9 mouse cellular contexts compared by ENCODE assay signal in genomic region chr16:21818132-21818531, GRCm38 (mm10). TPM values are rescaled to one million over a fixed set of nuclear protein-coding genes. Genes with fewer than 3 reads are reported as not detected.
DNase-seq lines count a peak whose midpoint lies in the region; ATAC-seq and TF ChIP-seq lines count a peak whose summit lies in the region.
"Had no signal": no experiment of that assay in that cellular context is flagged by ENCODE, and none has a peak within 500 bp of the region (broad histone marks: within the 10 kb centered on the region; RNA-seq: fewer than 3 reads in every experiment).

No protein-coding gene starts in this region.

- no peak overlapping the region for H3K9ac ChIP-seq in liver, embryonic 12.5 days
- no peak overlapping the region for H3K9ac ChIP-seq in stomach, postnatal 0 days (ENCODE audit: low read length)
- H3K9ac ChIP-seq: limb, embryonic 13.5 days had no signal

- peak; percentile 65 for ATAC-seq in granulocyte monocyte progenitor cell, adult 5-6 weeks (replicated peaks; ENCODE audit: poor library complexity, severe bottlenecking)
- peak; percentile 19; the same call in 1 of the 2 replicates for ATAC-seq in liver, embryonic 12.5 days
- peak; percentile 50; the same call in 1 of the 2 replicates for ATAC-seq in stomach, postnatal 0 days (ENCODE audit: low FRiP score, low TSS enrichment)
- ATAC-seq in monocyte, adult 5-6 weeks (replicated peaks; ENCODE audit: insufficient number of reproducible peaks, low FRiP score, low TSS enrichment, poor library complexity, severe bottlenecking) = no peak

- H3K4me1 ChIP-seq in liver, embryonic 12.5 days = peaks cover 14% of the 10 kb centered on the region
- H3K4me1 ChIP-seq in stomach, postnatal 0 days (replicated peaks; ENCODE audit: control insufficient read depth, insufficient read depth) = no peaks in the 10 kb centered on the region
- H3K4me1 ChIP-seq: limb, embryonic 13.5 days had no signal

- H3K4me3 ChIP-seq in liver, embryonic 12.5 days = no peak overlapping the region
- no peak overlapping the region for H3K4me3 ChIP-seq in stomach, postnatal 0 days (ENCODE audit: low read depth, low read length)
- no peak overlapping the region for H3K4me3 ChIP-seq in layer of hippocampus, adult 2 months
- H3K4me3 ChIP-seq: limb, embryonic 13.5 days had no signal

- H3K27ac ChIP-seq in liver, embryonic 12.5 days = no peak overlapping the region
- H3K27ac ChIP-seq in stomach, postnatal 0 days (replicated peaks) = no peak overlapping the region
- no peak overlapping the region for H3K27ac ChIP-seq in layer of hippocampus, adult 2 months
- H3K27ac ChIP-seq: limb, embryonic 13.5 days had no signal

- 28% methylated on average over 9 of the region's 9 CpGs for WGBS in liver, embryonic 12.5 days (ENCODE audit: insufficient replicate concordance)
- 26% methylated on average over 9 of the region's 9 CpGs for WGBS in stomach, postnatal 0 days

- no peak for TF ChIP-seq EP300 in stomach, postnatal 0 days (optimal IDR thresholded peaks at IDR 0.05)

- DNase-seq in spleen, adult 12 weeks (ENCODE audit: low spot score) = peak; percentile 32
- no peak for DNase-seq in spleen, postnatal 36 days (ENCODE audit: low spot score in 2 of 2)
- DNase-seq in stomach, postnatal 0 days (ENCODE audit: low spot score) = peak; percentile 83
- no peak for DNase-seq in cerebellum, adult 9-10 months
- no peak for DNase-seq in layer of hippocampus, adult 2 months (ENCODE audit: low spot score in 2 of 2)

- peak overlapping the region; percentile 40 for H3K4me2 ChIP-seq in liver, embryonic 12.5 days
- H3K4me2 ChIP-seq in stomach, postnatal 0 days (replicated peaks; ENCODE audit: low read depth) = 0 out of 2 replicates have a peak overlapping the region, but pooled peaks have one; percentile 4
- H3K4me2 ChIP-seq: limb, embryonic 13.5 days had no signal

- H3K9me3 ChIP-seq in liver, embryonic 12.5 days (replicated peaks) = no peaks in the 10 kb centered on the region
- H3K9me3 ChIP-seq in stomach, postnatal 0 days (ENCODE audit: control insufficient read depth, low read length) = no peaks in the 10 kb centered on the region
- H3K9me3 ChIP-seq: limb, embryonic 13.5 days had no signal

- no peaks in the 10 kb centered on the region for H3K27me3 ChIP-seq in liver, embryonic 12.5 days (replicated peaks)
- no peaks in the 10 kb centered on the region for H3K27me3 ChIP-seq in stomach, postnatal 0 days (ENCODE audit: control insufficient read depth, insufficient read depth, low read length)
- H3K27me3 ChIP-seq: limb, embryonic 13.5 days had no signal

- TF ChIP-seq CTCF in stomach, postnatal 0 days (IDR thresholded peaks at IDR 0.05; ENCODE audit: low read depth) = no peak
- no peak for TF ChIP-seq CTCF in layer of hippocampus, adult 2 months (conservative IDR thresholded peaks at IDR 0.05)

- no peaks in the 10 kb centered on the region for H3K36me3 ChIP-seq in liver, embryonic 12.5 days
- H3K36me3 ChIP-seq in stomach, postnatal 0 days (ENCODE audit: control insufficient read depth, insufficient read depth, low read length) = no peaks in the 10 kb centered on the region
- H3K36me3 ChIP-seq: limb, embryonic 13.5 days had no signal

RNA-seq across cellular contexts. Expression of gene Map3k13, which starts 24.0 kb away (rescaled TPM):
- 0.64 TPM in 1 of 2 replicates, not detected in the other for total RNA-seq in granulocyte monocyte progenitor cell, adult 5-6 weeks (2014; fragmentation: Nextera tagmentation)
- total RNA-seq in granulocyte monocyte progenitor cell, adult 5-6 weeks (2017) = 0.22 TPM in 1 of 2 replicates, not detected in the other
- 0.35 and 0.41 TPM in 2 replicates for polyA plus RNA-seq in liver, embryonic 12.5 days (2016; fragmentation: Nextera tagmentation; extraction: Ambion mirVana)
- polyA plus RNA-seq in stomach, postnatal 0 days (2015; fragmentation: Nextera tagmentation; extraction: Ambion mirVana) = 0.40 and 0.50 TPM in 2 replicates
- 0.11 to 0.29 TPM in 2 of 3 replicates, not detected in the other for total RNA-seq in monocyte, adult 5-6 weeks (2017)
- total RNA-seq in layer of hippocampus, adult 2 months (2021) = 10 to 100 TPM; 14.6 to 14.8 TPM

RNA-seq across cellular contexts. Expression of gene Ehhadh, which starts 30.5 kb away (rescaled TPM):
- 1.8 and 5.1 TPM in 2 replicates for total RNA-seq in granulocyte monocyte progenitor cell, adult 5-6 weeks (2014; fragmentation: Nextera tagmentation)
- total RNA-seq in granulocyte monocyte progenitor cell, adult 5-6 weeks (2017) = 2.2 and 2.8 TPM in 2 replicates
- 5.0 TPM in 2 replicates for polyA plus RNA-seq in liver, embryonic 12.5 days (2016; fragmentation: Nextera tagmentation; extraction: Ambion mirVana)
- 29.0 and 30.9 TPM in 2 replicates for polyA plus RNA-seq in stomach, postnatal 0 days (2015; fragmentation: Nextera tagmentation; extraction: Ambion mirVana)
- 1.8 to 3.1 TPM (median 2.7 TPM) in 3 replicates for total RNA-seq in monocyte, adult 5-6 weeks (2017)
- 1 to 10 TPM; 1.7 to 2.5 TPM for total RNA-seq in layer of hippocampus, adult 2 months (2021)

Comparison
In these comparisons a context has a peak if more than half of its experiments do, and no peak if none do; other contexts are left out.
1. DNase-seq: peak in spleen, adult 12 weeks (single experiment) and stomach, postnatal 0 days (single experiment); none in spleen, postnatal 36 days (0 of 2), cerebellum, adult 9-10 months (single experiment) and layer of hippocampus, adult 2 months (0 of 2).
2. RNA of gene Map3k13, which starts 24.0 kb away (total RNA-seq): 14.6 to 14.8 TPM in layer of hippocampus, adult 2 months; 0.22 to 0.64 TPM in granulocyte monocyte progenitor cell, adult 5-6 weeks and 0.11 to 0.29 TPM in monocyte, adult 5-6 weeks; every median in the first group is over 4 times any median in the second.